ENCODE assay signal across 23 mouse cellular contexts in genomic region chr1:46428401-46428800, GRCm38 (mm10). TPM values are rescaled to one million over a fixed set of nuclear protein-coding genes. Genes with fewer than 3 reads are reported as not detected.
DNase-seq lines count a peak whose midpoint lies in the region; ATAC-seq and TF ChIP-seq lines count a peak whose summit lies in the region.
"Had no signal": no experiment of that assay in that cellular context is flagged by ENCODE, and none has a peak within 500 bp of the region (broad histone marks: within the 10 kb centered on the region; RNA-seq: fewer than 3 reads in every experiment).

No protein-coding gene starts in this region.

- no peak for ATAC-seq in intestine, postnatal 0 days
- ATAC-seq in intestine, embryonic 15.5 days = no peak
- ATAC-seq in midbrain, postnatal 0 days (ENCODE audit: low FRiP score) = no peak
- ATAC-seq in midbrain, embryonic 16.5 days = no peak
- ATAC-seq: forebrain, embryonic 13.5 days; liver, embryonic 12.5 days had no signal

- in situ Hi-C loops in ES-E14 (cut with MboI; ENCODE audit: low sequenced_read_pairs in 2 of 2, unreplicated experiment in 2 of 2) = no loop called here

- DNase-seq in midbrain, postnatal 0 days (ENCODE audit: low spot score) = peak; percentile 11
- peak; percentile 16 for DNase-seq in ES-E14 (ENCODE audit: low read depth, low spot score)
- DNase-seq in cerebellum, adult 9-10 months = no peak
- DNase-seq in right cerebral cortex, adult 2 months (ENCODE audit: low spot score in 2 of 2) = no peak
- DNase-seq: adrenal gland, postnatal 36 days; cerebellum, adult 8-10 months; gastrocnemius, postnatal 36 days; heart, postnatal 14 days; kidney, adult 9 months; lung, postnatal 10 days; right cerebral cortex, postnatal 14 days had no signal

- 0 out of 2 replicates have a peak, but pooled peaks have one; percentile 16 for TF ChIP-seq CTCF in intestine, postnatal 0 days (IDR thresholded peaks at IDR 0.05; ENCODE audit: low read depth)
- TF ChIP-seq CTCF in midbrain, postnatal 0 days (IDR thresholded peaks at IDR 0.05) = peak; percentile 49

- H3K27me3 ChIP-seq in intestine, postnatal 0 days (replicated peaks; ENCODE audit: control insufficient read depth, insufficient read depth, low read length) = no peaks in the 10 kb centered on the region
- H3K27me3 ChIP-seq in intestine, embryonic 15.5 days (replicated peaks) = no peaks in the 10 kb centered on the region
- no peaks in the 10 kb centered on the region for H3K27me3 ChIP-seq in midbrain, postnatal 0 days (ENCODE audit: insufficient read depth, low read length)
- no peaks in the 10 kb centered on the region for H3K27me3 ChIP-seq in midbrain, embryonic 16.5 days (ENCODE audit: control insufficient read depth, insufficient read depth, low read depth, low read length)
- H3K27me3 ChIP-seq: forebrain, embryonic 13.5 days; liver, embryonic 12.5 days; megakaryocyte, embryonic 14.5 days; neural tube, embryonic 12.5 days had no signal

- H3K4me3 ChIP-seq in intestine, postnatal 0 days (ENCODE audit: low read depth, low read length) = no peak overlapping the region
- H3K4me3 ChIP-seq in intestine, embryonic 15.5 days (replicated peaks) = no peak overlapping the region
- no peak overlapping the region for H3K4me3 ChIP-seq in midbrain, postnatal 0 days (ENCODE audit: low read depth, low read length)
- H3K4me3 ChIP-seq in midbrain, embryonic 16.5 days (ENCODE audit: low read depth, low read length) = no peak overlapping the region
- H3K4me3 ChIP-seq in ES-E14 (ENCODE audit: insufficient read depth in 1 of 2, low read depth in 1 of 2, low read length in 2 of 2, poor library complexity in 1 of 2, severe bottlenecking in 1 of 2) = no peak overlapping the region
- H3K4me3 ChIP-seq: embryonic facial prominence, embryonic 10.5 days; forebrain, embryonic 13.5 days; heart, embryonic 10.5 days; limb, embryonic 10.5 days; liver, embryonic 12.5 days; megakaryocyte, embryonic 14.5 days; neural tube, embryonic 12.5 days had no signal

- no peaks in the 10 kb centered on the region for H3K9me3 ChIP-seq in intestine, postnatal 0 days (ENCODE audit: control insufficient read depth)
- no peaks in the 10 kb centered on the region for H3K9me3 ChIP-seq in intestine, embryonic 15.5 days
- H3K9me3 ChIP-seq in midbrain, postnatal 0 days (ENCODE audit: low read length) = no peaks in the 10 kb centered on the region
- no peaks in the 10 kb centered on the region for H3K9me3 ChIP-seq in midbrain, embryonic 16.5 days (replicated peaks; ENCODE audit: control insufficient read depth, low read length, poor library complexity, severe bottlenecking)
- H3K9me3 ChIP-seq in ES-E14 (ENCODE audit: control insufficient read depth, insufficient read depth, low read depth, low read length) = no peaks in the 10 kb centered on the region
- H3K9me3 ChIP-seq: embryonic facial prominence, embryonic 10.5 days; forebrain, embryonic 13.5 days; heart, embryonic 10.5 days; limb, embryonic 10.5 days; liver, embryonic 12.5 days; neural tube, embryonic 12.5 days had no signal

- WGBS in intestine, postnatal 0 days = 74% methylated on average over 2 of the region's 2 CpGs
- 89% methylated on average over 2 of the region's 2 CpGs for WGBS in intestine, embryonic 15.5 days
- 90% methylated on average over 2 of the region's 2 CpGs for WGBS in midbrain, postnatal 0 days
- WGBS in midbrain, embryonic 16.5 days = 94% methylated on average over 2 of the region's 2 CpGs

- no peaks in the 10 kb centered on the region for H3K36me3 ChIP-seq in intestine, postnatal 0 days (ENCODE audit: control insufficient read depth, insufficient read depth)
- H3K36me3 ChIP-seq in intestine, embryonic 15.5 days = no peaks in the 10 kb centered on the region
- H3K36me3 ChIP-seq in midbrain, postnatal 0 days (ENCODE audit: insufficient read depth, low read length) = no peaks in the 10 kb centered on the region
- H3K36me3 ChIP-seq in midbrain, embryonic 16.5 days (ENCODE audit: control insufficient read depth, insufficient read depth, low read length) = no peaks in the 10 kb centered on the region
- H3K36me3 ChIP-seq in ES-E14 (ENCODE audit: control insufficient read depth, insufficient read depth, low read length, poor library complexity, severe bottlenecking) = no peaks in the 10 kb centered on the region
- H3K36me3 ChIP-seq: embryonic facial prominence, embryonic 10.5 days; heart, embryonic 10.5 days; limb, embryonic 10.5 days; liver, embryonic 12.5 days; neural tube, embryonic 12.5 days had no signal

- no peaks in the 10 kb centered on the region for H3K4me1 ChIP-seq in intestine, postnatal 0 days (replicated peaks; ENCODE audit: control insufficient read depth, insufficient read depth, low read length)
- peaks cover 3% of the 10 kb centered on the region; the same call in 1 of the 2 replicates for H3K4me1 ChIP-seq in intestine, embryonic 15.5 days (replicated peaks)
- H3K4me1 ChIP-seq in midbrain, postnatal 0 days (ENCODE audit: insufficient read depth, low read length) = peaks cover 3% of the 10 kb centered on the region; the same call in 1 of the 2 replicates
- H3K4me1 ChIP-seq in midbrain, embryonic 16.5 days (ENCODE audit: control insufficient read depth, insufficient read depth, low read length) = peaks cover 3% of the 10 kb centered on the region; the same call in 1 of the 2 replicates
- H3K4me1 ChIP-seq in ES-E14 (ENCODE audit: control insufficient read depth in 2 of 2, insufficient read depth in 2 of 2, low read length in 2 of 2, poor library complexity in 1 of 2) = no peaks in the 10 kb centered on the region
- H3K4me1 ChIP-seq: liver, embryonic 12.5 days; neural tube, embryonic 12.5 days had no signal

- no peak overlapping the region for H3K9ac ChIP-seq in intestine, postnatal 0 days (ENCODE audit: low read depth, low read length)
- no peak overlapping the region for H3K9ac ChIP-seq in intestine, embryonic 15.5 days
- no peak overlapping the region for H3K9ac ChIP-seq in midbrain, postnatal 0 days (replicated peaks; ENCODE audit: low read length, poor library complexity, severe bottlenecking)
- no peak overlapping the region for H3K9ac ChIP-seq in midbrain, embryonic 16.5 days (ENCODE audit: low read depth, low read length)
- H3K9ac ChIP-seq in ES-E14 (ENCODE audit: insufficient read depth, low read depth, low read length, poor library complexity, severe bottlenecking) = no peak overlapping the region
- H3K9ac ChIP-seq: forebrain, embryonic 13.5 days; liver, embryonic 12.5 days; neural tube, embryonic 12.5 days had no signal

- no peak overlapping the region for H3K27ac ChIP-seq in intestine, postnatal 0 days (ENCODE audit: low read depth, low read length)
- H3K27ac ChIP-seq in intestine, embryonic 15.5 days = no peak overlapping the region
- H3K27ac ChIP-seq in midbrain, postnatal 0 days (ENCODE audit: low read depth, low read length) = no peak overlapping the region
- no peak overlapping the region for H3K27ac ChIP-seq in midbrain, embryonic 16.5 days (ENCODE audit: low read length)
- no peak overlapping the region for H3K27ac ChIP-seq in ES-E14 (ENCODE audit: insufficient read depth, low read depth, low read length, poor library complexity, severe bottlenecking)
- H3K27ac ChIP-seq: embryonic facial prominence, embryonic 10.5 days; forebrain, embryonic 13.5 days; heart, embryonic 10.5 days; limb, embryonic 10.5 days; liver, embryonic 12.5 days; neural tube, embryonic 12.5 days had no signal

- H3K4me2 ChIP-seq in intestine, postnatal 0 days (replicated peaks; ENCODE audit: low read depth) = no peak overlapping the region
- H3K4me2 ChIP-seq in intestine, embryonic 15.5 days (replicated peaks) = no peak overlapping the region
- H3K4me2 ChIP-seq in midbrain, postnatal 0 days (ENCODE audit: low read depth, low read length, poor library complexity, severe bottlenecking) = no peak overlapping the region
- no peak overlapping the region for H3K4me2 ChIP-seq in midbrain, embryonic 16.5 days (ENCODE audit: low read length)
- H3K4me2 ChIP-seq: forebrain, embryonic 13.5 days; liver, embryonic 12.5 days; neural tube, embryonic 12.5 days had no signal

TF ChIP-seq in ES-E14, 5 proteins besides CTCF, POLR2A, EP300 and RAD21:
- no peak for TF ChIP-seq ZNF384 (IDR thresholded peaks at IDR 0.05; ENCODE audit: low read depth, low read length)
- TF ChIP-seq CHD2 (IDR thresholded peaks at IDR 0.05; ENCODE audit: low read depth, low read length) = no peak
- TF ChIP-seq MAFK (IDR thresholded peaks at IDR 0.05; ENCODE audit: insufficient read depth, low read depth, low read length) = no peak
- TF ChIP-seq HCFC1 (IDR thresholded peaks at IDR 0.05; ENCODE audit: borderline replicate concordance, insufficient read depth, low read length) = no peak
- TF ChIP-seq ZC3H11A (IDR thresholded peaks at IDR 0.05; ENCODE audit: borderline replicate concordance, low read depth, low read length) = no peak

RNA-seq across cellular contexts. Expression of gene Dnah7c, which starts 3.0 kb away (rescaled TPM):
- not detected in 2 replicates for polyA plus RNA-seq in intestine, postnatal 0 days (2015; fragmentation: Nextera tagmentation; extraction: Ambion mirVana)
- polyA plus RNA-seq in intestine, embryonic 15.5 days (2015; fragmentation: Nextera tagmentation; extraction: Ambion mirVana) = 0.01 and 0.03 TPM in 2 replicates
- total RNA-seq in midbrain, postnatal 0 days (2014; rRNA removed) = 0.99 and 1.8 TPM in 2 replicates
- polyA plus RNA-seq in midbrain, postnatal 0 days (2015; fragmentation: Nextera tagmentation; extraction: Ambion mirVana) = 0.15 and 0.19 TPM in 2 replicates
- polyA plus RNA-seq in midbrain, embryonic 16.5 days (2015; fragmentation: Nextera tagmentation; extraction: Ambion mirVana) = 0.19 and 0.22 TPM in 2 replicates
- 0.16 and 0.40 TPM in 2 replicates for total RNA-seq in ES-E14 (2012; rRNA removed)
- total RNA-seq: gastrocnemius, postnatal 36 days; monocyte, adult 5-6 weeks had no signal
- polyA plus RNA-seq: liver, embryonic 12.5 days; spleen, adult 2 months had no signal

Comparison
In these comparisons a context has a peak if more than half of its experiments do, and no peak if none do; other contexts are left out.
1. DNase-seq: peak in midbrain, postnatal 0 days (single experiment) and ES-E14 (single experiment); none in cerebellum, adult 9-10 months (single experiment) and right cerebral cortex, adult 2 months (0 of 2).